Mouse (Mus musculus): ENCODE measurements around the gene Fstl5.

DNA sequence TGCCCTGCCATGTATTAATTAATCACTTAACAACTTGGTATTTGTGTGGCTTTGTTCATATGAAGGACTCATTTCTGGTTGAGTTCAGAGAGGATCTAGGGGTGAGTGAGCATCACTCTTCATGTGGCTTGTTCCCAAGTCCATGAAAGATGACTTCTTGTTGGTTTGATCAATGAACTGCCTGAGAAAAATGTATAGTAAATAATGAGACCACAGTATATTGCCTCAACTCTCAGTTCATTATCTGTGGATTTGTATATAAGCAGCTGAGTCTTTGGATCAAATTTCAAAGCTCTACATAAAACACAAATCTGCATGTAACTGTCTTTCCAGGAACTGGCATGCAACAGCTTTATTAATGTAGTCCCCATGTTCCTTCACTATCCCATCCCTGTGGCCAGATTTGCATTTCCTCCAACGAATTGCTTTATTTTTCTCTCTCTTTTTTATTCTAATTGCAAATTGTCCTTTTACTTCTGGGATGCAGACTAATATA lies 623.1 kb downstream of the Fstl5 start:
- TF ChIP-seq CTCF (IDR thresholded peaks at IDR 0.05; ENCODE audit: borderline replicate concordance, control insufficient read depth, extremely low read depth, insufficient read depth, low read length, poor library complexity), result no peak
- no peak for TF ChIP-seq POLR2A (IDR thresholded peaks at IDR 0.05; ENCODE audit: control insufficient read depth, extremely low read depth, insufficient read depth, low read length, poor library complexity)
